In the genomic region with DNA sequence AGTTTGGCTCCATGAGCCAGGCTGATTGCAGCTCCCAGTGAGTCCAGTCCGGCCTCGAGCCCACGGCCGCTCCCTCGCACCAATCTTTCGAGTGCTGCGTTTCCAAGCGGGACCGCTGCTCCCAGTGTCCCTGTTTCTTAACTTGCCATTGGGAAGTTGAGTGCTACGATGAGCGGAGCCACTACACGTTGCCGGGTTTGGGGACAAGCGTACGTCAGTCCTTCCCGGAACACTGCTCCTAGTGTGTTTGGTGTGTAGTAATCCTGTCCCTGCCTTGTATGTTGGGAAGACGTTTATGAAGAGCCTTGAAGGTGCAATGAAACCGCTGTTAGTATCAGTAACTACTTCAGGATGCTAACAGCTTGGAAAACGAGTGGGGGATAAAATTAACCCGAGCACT, we compare ENCODE assay signal across 9 mouse cellular contexts. TPM values are rescaled to one million over a fixed set of nuclear protein-coding genes. Genes with fewer than 3 reads are reported as not detected.
DNase-seq lines count a peak whose midpoint lies in the region; ATAC-seq and TF ChIP-seq lines count a peak whose summit lies in the region.
"Had no signal": no experiment of that assay in that cellular context is flagged by ENCODE, and none has a peak within 500 bp of the region (broad histone marks: within the 10 kb centered on the region; RNA-seq: fewer than 3 reads in every experiment).

No protein-coding gene starts in this region.

- peaks cover 66% of the 10 kb centered on the region for H3K4me1 ChIP-seq in megakaryocyte, embryonic 14.5 days
- peaks cover 25% of the 10 kb centered on the region for H3K4me1 ChIP-seq in forebrain, embryonic 11.5 days (replicated peaks; ENCODE audit: control insufficient read depth, insufficient read depth, low read length)
- H3K4me1 ChIP-seq in limb, embryonic 12.5 days (replicated peaks): peaks cover 48% of the 10 kb centered on the region
- peaks cover 23% of the 10 kb centered on the region for H3K4me1 ChIP-seq in small intestine, adult 2 months (ENCODE audit: control insufficient read depth, insufficient read depth, insufficient read length, low read length)

- H3K4me3 ChIP-seq in megakaryocyte, embryonic 14.5 days (replicated peaks): peak overlapping the region; percentile 99
- H3K4me3 ChIP-seq in forebrain, embryonic 11.5 days (ENCODE audit: low read depth, low read length): peak overlapping the region; percentile 92
- H3K4me3 ChIP-seq in limb, embryonic 12.5 days (replicated peaks): peak overlapping the region; percentile 95
- peak overlapping the region; percentile 80 for H3K4me3 ChIP-seq in small intestine, adult 2 months (ENCODE audit: low read depth, low read length)

- no peak for ATAC-seq in megakaryocyte, adult 5-6 weeks (ENCODE audit: poor library complexity, severe bottlenecking)
- no peak for ATAC-seq in forebrain, embryonic 11.5 days (replicated peaks; ENCODE audit: low FRiP score)
- no peak for ATAC-seq in limb, embryonic 12.5 days (ENCODE audit: insufficient number of reproducible peaks, insufficient read depth, low FRiP score, low TSS enrichment, low read depth)

- H3K36me3 ChIP-seq in megakaryocyte, embryonic 14.5 days (replicated peaks; ENCODE audit: low read length): peaks cover 63% of the 10 kb centered on the region
- peaks cover 12% of the 10 kb centered on the region for H3K36me3 ChIP-seq in forebrain, embryonic 11.5 days (ENCODE audit: control insufficient read depth, insufficient read depth, low read length)
- H3K36me3 ChIP-seq in limb, embryonic 12.5 days: peaks cover 48% of the 10 kb centered on the region
- peaks cover 17% of the 10 kb centered on the region for H3K36me3 ChIP-seq in small intestine, adult 2 months (ENCODE audit: control insufficient read depth, insufficient read depth, low read length)

- H3K9ac ChIP-seq in forebrain, embryonic 11.5 days (ENCODE audit: low read length): peak overlapping the region; percentile 99
- H3K9ac ChIP-seq in limb, embryonic 12.5 days (replicated peaks): peak overlapping the region; percentile 98

- no peak for TF ChIP-seq POLR2A in small intestine, adult 2 months (IDR thresholded peaks at IDR 0.05; ENCODE audit: low read depth, low read length)

- no peaks in the 10 kb centered on the region for H3K9me3 ChIP-seq in megakaryocyte, embryonic 14.5 days
- H3K9me3 ChIP-seq in forebrain, embryonic 11.5 days (ENCODE audit: control insufficient read depth, low read length): no peaks in the 10 kb centered on the region
- no peaks in the 10 kb centered on the region for H3K9me3 ChIP-seq in limb, embryonic 12.5 days

- no peak for TF ChIP-seq CTCF in small intestine, adult 2 months (IDR thresholded peaks at IDR 0.05; ENCODE audit: extremely low read depth, insufficient read length, insufficient replicate concordance, low read depth, low read length)

- under 1% methylated on average over 20 of the region's 20 CpGs for WGBS in forebrain, embryonic 11.5 days
- WGBS in limb, embryonic 12.5 days: under 1% methylated on average over 20 of the region's 20 CpGs
- under 1% methylated on average over 20 of the region's 20 CpGs for whole genome bisulfite sequencing in small intestine, adult 2 months

- H3K4me2 ChIP-seq in forebrain, embryonic 11.5 days (ENCODE audit: low read depth, low read length, severe bottlenecking): peak overlapping the region; percentile 62
- peak overlapping the region; percentile 98 for H3K4me2 ChIP-seq in limb, embryonic 12.5 days

- peak overlapping the region; percentile 82 for H3K27ac ChIP-seq in forebrain, embryonic 11.5 days (ENCODE audit: low read depth, low read length)
- peak overlapping the region; percentile 91 for H3K27ac ChIP-seq in limb, embryonic 12.5 days
- H3K27ac ChIP-seq in small intestine, adult 2 months (ENCODE audit: insufficient read depth, low read depth, low read length): peak overlapping the region; percentile 58

- no peaks in the 10 kb centered on the region for H3K27me3 ChIP-seq in megakaryocyte, embryonic 14.5 days (replicated peaks)
- no peaks in the 10 kb centered on the region for H3K27me3 ChIP-seq in forebrain, embryonic 11.5 days (ENCODE audit: control insufficient read depth, insufficient read depth, low read length)
- no peaks in the 10 kb centered on the region for H3K27me3 ChIP-seq in limb, embryonic 12.5 days
- H3K27me3 ChIP-seq in small intestine, adult 2 months (ENCODE audit: control insufficient read depth, insufficient read depth, low read length): no peaks in the 10 kb centered on the region

- DNase-seq in forebrain, embryonic 11.5 days (ENCODE audit: low spot score): no peak
- DNase-seq in adrenal gland, postnatal 4 days (ENCODE audit: low spot score in 2 of 2): no peak
- no peak for DNase-seq in embryo, embryonic 10.5 days (ENCODE audit: low spot score)
- no peak for DNase-seq in layer of hippocampus, postnatal 10 days (ENCODE audit: low spot score in 2 of 2)

RNA-seq across cellular contexts. Expression of gene Sphk2, which starts 0.5 kb away (rescaled TPM):
- 242 and 413 TPM in 2 replicates for polyA plus RNA-seq in megakaryocyte, embryonic 14.5 days (2012; ENCODE audit: insufficient read depth, low replicate concordance)
- total RNA-seq in megakaryocyte, adult 5-6 weeks (2015): 14.6 and 21.2 TPM in 2 replicates
- total RNA-seq in megakaryocyte, adult 5-6 weeks (2017): 13.7 and 15.7 TPM in 2 replicates
- polyA plus RNA-seq in forebrain, embryonic 11.5 days (2014; fragmentation: Nextera tagmentation; extraction: Ambion mirVana): 27.0 and 27.9 TPM in 2 replicates
- polyA plus RNA-seq in limb, embryonic 12.5 days (2016; fragmentation: Nextera tagmentation; extraction: Ambion mirVana): 32.5 TPM in 2 replicates
- polyA plus RNA-seq in small intestine, adult 2 months (2012; rRNA removed): 87.3 and 164 TPM in 2 replicates
- 10 to 100 TPM; 30.1 to 33.3 TPM for total RNA-seq in adrenal gland, postnatal 4 days (2021)
- total RNA-seq in layer of hippocampus, postnatal 10 days (2021): 10 to 100 TPM; 27.3 to 27.7 TPM

RNA-seq across cellular contexts. Expression of gene Fam83e, which starts 2.7 kb away (rescaled TPM):
- polyA plus RNA-seq in megakaryocyte, embryonic 14.5 days (2012; ENCODE audit: insufficient read depth, low replicate concordance): not detected in 2 replicates
- 0.18 and 0.29 TPM in 2 replicates for total RNA-seq in megakaryocyte, adult 5-6 weeks (2015)
- 0.12 and 0.22 TPM in 2 replicates for total RNA-seq in megakaryocyte, adult 5-6 weeks (2017)
- 0.80 and 1.2 TPM in 2 replicates for polyA plus RNA-seq in forebrain, embryonic 11.5 days (2014; fragmentation: Nextera tagmentation; extraction: Ambion mirVana)
- 1.0 and 1.3 TPM in 2 replicates for polyA plus RNA-seq in limb, embryonic 12.5 days (2016; fragmentation: Nextera tagmentation; extraction: Ambion mirVana)
- polyA plus RNA-seq in small intestine, adult 2 months (2012; rRNA removed): 64.5 and 102 TPM in 2 replicates
- under 1 TPM; 0.45 to 0.62 TPM for total RNA-seq in adrenal gland, postnatal 4 days (2021)
- under 1 TPM; 0.34 to 0.51 TPM for total RNA-seq in layer of hippocampus, postnatal 10 days (2021)

RNA-seq across cellular contexts. Expression of gene Rpl18, which starts 3.1 kb away (rescaled TPM):
- polyA plus RNA-seq in megakaryocyte, embryonic 14.5 days (2012; ENCODE audit: insufficient read depth, low replicate concordance): 10,199 and 14,647 TPM in 2 replicates
- 1,249 and 1,272 TPM in 2 replicates for total RNA-seq in megakaryocyte, adult 5-6 weeks (2015)
- total RNA-seq in megakaryocyte, adult 5-6 weeks (2017): 1,058 and 1,261 TPM in 2 replicates
- polyA plus RNA-seq in forebrain, embryonic 11.5 days (2014; fragmentation: Nextera tagmentation; extraction: Ambion mirVana): 936 and 958 TPM in 2 replicates
- polyA plus RNA-seq in limb, embryonic 12.5 days (2016; fragmentation: Nextera tagmentation; extraction: Ambion mirVana): 990 and 1,038 TPM in 2 replicates
- polyA plus RNA-seq in small intestine, adult 2 months (2012; rRNA removed): 820 and 1,370 TPM in 2 replicates
- 1,000 to 10,000 TPM; 1,215 to 1,230 TPM for total RNA-seq in adrenal gland, postnatal 4 days (2021)
- 100 to 1,000 TPM; 497 to 584 TPM for total RNA-seq in layer of hippocampus, postnatal 10 days (2021)

RNA-seq across cellular contexts. Expression of gene Spaca4, which starts 7.3 kb away (rescaled TPM):
- polyA plus RNA-seq in megakaryocyte, embryonic 14.5 days (2012; ENCODE audit: insufficient read depth, low replicate concordance): not detected in 2 replicates
- total RNA-seq in megakaryocyte, adult 5-6 weeks (2015): not detected in 2 replicates
- not detected in 2 replicates for total RNA-seq in megakaryocyte, adult 5-6 weeks (2017)
- not detected in 2 replicates for polyA plus RNA-seq in forebrain, embryonic 11.5 days (2014; fragmentation: Nextera tagmentation; extraction: Ambion mirVana)
- not detected in 2 replicates for polyA plus RNA-seq in limb, embryonic 12.5 days (2016; fragmentation: Nextera tagmentation; extraction: Ambion mirVana)
- 0.20 and 0.38 TPM in 2 replicates for polyA plus RNA-seq in small intestine, adult 2 months (2012; rRNA removed)
- not detected for total RNA-seq in adrenal gland, postnatal 4 days (2021)
- not detected for total RNA-seq in layer of hippocampus, postnatal 10 days (2021)
- total RNA-seq: common myeloid progenitor, adult 5-6 weeks had no signal

RNA-seq across cellular contexts. Expression of gene Dbp, which starts 13.4 kb away (rescaled TPM):
- 23.4 and 41.9 TPM in 2 replicates for polyA plus RNA-seq in megakaryocyte, embryonic 14.5 days (2012; ENCODE audit: insufficient read depth, low replicate concordance)
- total RNA-seq in megakaryocyte, adult 5-6 weeks (2015): 3.3 and 4.1 TPM in 2 replicates
- 3.9 and 5.9 TPM in 2 replicates for total RNA-seq in megakaryocyte, adult 5-6 weeks (2017)
- polyA plus RNA-seq in forebrain, embryonic 11.5 days (2014; fragmentation: Nextera tagmentation; extraction: Ambion mirVana): 2.9 and 3.3 TPM in 2 replicates
- polyA plus RNA-seq in limb, embryonic 12.5 days (2016; fragmentation: Nextera tagmentation; extraction: Ambion mirVana): 6.4 and 8.5 TPM in 2 replicates
- 8.9 and 13.1 TPM in 2 replicates for polyA plus RNA-seq in small intestine, adult 2 months (2012; rRNA removed)
- 100 to 1,000 TPM; 101 to 129 TPM for total RNA-seq in adrenal gland, postnatal 4 days (2021)
- 10 to 100 TPM; 37.1 to 43.4 TPM for total RNA-seq in layer of hippocampus, postnatal 10 days (2021)

Comparison
In these comparisons a context has a peak if more than half of its experiments do, and no peak if none do; other contexts are left out.
1. RNA of gene Fam83e, which starts 2.7 kb away (polyA plus RNA-seq): 64.5 to 102 TPM in small intestine, adult 2 months; 1.0 to 1.3 TPM in limb, embryonic 12.5 days, 0.80 to 1.2 TPM in forebrain, embryonic 11.5 days and not detected in megakaryocyte, embryonic 14.5 days; every median in the first group is over 10 times any median in the second.
2. Peak in every context shown above with its lines, with median percentiles within 50 percentile points of each other: H3K4me3 ChIP-seq and H3K27ac ChIP-seq.